Mouse (Mus musculus) adipose tissue, adult 10 weeks (tissue): ENCODE data around the gene Rps7. TPM values are rescaled to one million over a fixed set of nuclear protein-coding genes. Genes with fewer than 3 reads are reported as not detected.

ENCODE experiments used
- polyA plus RNA-seq: library from polyadenylated mRNA; stranded (reverse); fragments of 350-450 nt; fragmentation: Illumina TruSeq; extraction: RNeasy Lipid Tissue Mini Kit (QIAGEN cat#74804); gene quantifications from one replicate; pipeline ENCODE4 v1.2.3, GENCODE M21; 2014; ENCODE audit warnings: low read depth, low replicate concordance

Rps7 gene
- polyA plus RNA-seq: 951 TPM

DNA sequence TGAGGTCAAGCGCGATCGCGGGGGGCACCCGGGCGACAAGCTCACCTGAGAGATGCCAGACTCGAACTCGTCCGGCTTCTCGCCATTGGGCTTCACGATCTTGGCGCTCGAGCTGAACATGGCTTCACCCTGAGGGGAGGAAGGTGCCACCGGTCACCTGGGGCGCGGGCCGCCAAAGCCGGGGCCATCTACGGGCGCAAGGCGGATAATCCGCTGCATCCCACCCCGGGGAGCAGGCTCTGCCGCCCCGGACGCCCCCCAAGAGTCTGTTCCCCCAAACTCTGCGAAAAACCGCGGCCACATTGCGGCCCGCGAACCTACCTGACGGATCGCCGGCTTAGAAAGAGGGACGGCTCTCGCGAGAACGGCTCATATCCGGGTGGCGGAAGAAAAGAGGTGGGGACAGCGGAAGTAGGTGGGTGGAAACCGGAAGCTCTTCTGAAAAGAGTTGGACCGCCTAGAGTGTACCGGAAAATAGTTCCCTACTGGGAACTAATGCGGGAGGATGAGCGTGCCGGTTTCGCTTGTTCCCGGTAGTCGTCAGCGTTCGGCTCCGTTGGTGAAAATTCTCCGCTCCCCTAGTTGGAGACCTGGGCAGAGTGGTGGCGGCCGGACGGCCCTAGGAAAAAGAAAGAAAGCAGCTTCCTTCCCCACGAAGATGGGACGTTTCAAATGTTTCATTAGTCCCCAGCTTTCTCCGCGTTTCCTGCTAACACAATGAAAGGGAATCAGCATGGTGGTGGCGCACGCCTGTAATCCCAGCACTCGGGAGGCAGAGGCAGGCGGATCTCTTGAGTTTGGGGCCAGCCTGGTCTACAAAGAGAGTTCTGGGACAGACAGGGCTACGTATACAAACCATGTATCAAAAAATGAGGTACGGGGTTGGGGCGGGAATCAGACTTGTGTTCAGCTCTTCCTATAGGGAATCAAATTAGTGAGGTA lies at the start of gene Rps7:
Gene Rps7 (minus strand): TSS at position 419 of the 942 bp plus-strand sequence.

DNA sequence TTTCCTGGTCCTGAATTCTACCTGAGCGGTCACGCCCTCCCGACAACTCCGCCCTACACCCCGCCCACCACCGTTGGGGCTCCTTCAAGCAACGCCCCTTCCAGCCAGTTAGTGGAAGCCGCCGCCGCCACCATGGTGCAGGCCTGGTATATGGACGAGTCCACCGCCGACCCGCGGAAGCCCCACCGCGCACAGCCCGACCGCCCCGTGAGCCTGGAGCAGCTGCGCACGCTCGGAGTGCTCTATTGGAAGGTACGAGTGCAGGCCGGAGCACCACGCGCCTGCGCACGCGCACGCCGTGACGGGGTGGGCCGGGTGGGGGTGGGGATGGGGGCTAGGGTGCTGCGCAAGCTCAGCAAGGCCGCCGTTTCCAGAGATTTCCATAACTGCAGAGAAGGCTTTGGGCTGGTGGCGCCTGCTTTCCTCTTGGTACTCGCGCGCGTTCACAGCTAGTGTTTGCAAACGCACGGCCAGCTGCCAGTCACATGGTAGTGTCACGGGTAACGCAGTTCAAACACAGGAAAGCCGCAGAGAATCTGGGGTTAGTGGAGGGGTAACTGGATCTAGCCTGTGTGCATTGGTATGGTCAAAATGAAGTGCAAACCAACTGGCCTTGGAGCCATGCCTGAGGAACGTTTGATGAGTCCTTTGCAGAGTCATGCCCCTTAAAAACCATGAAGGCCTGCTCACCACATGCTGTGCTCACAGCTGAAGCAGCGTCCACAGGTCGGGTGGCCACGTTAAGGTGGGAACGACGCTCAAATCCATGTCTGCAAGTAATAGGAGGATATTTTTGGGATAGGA lies 39.6 kb upstream of the Rps7 start, which contains the start of gene Adi1:
Gene Adi1 (plus strand): TSS at position 111 of the 804 bp plus-strand sequence.

DNA sequence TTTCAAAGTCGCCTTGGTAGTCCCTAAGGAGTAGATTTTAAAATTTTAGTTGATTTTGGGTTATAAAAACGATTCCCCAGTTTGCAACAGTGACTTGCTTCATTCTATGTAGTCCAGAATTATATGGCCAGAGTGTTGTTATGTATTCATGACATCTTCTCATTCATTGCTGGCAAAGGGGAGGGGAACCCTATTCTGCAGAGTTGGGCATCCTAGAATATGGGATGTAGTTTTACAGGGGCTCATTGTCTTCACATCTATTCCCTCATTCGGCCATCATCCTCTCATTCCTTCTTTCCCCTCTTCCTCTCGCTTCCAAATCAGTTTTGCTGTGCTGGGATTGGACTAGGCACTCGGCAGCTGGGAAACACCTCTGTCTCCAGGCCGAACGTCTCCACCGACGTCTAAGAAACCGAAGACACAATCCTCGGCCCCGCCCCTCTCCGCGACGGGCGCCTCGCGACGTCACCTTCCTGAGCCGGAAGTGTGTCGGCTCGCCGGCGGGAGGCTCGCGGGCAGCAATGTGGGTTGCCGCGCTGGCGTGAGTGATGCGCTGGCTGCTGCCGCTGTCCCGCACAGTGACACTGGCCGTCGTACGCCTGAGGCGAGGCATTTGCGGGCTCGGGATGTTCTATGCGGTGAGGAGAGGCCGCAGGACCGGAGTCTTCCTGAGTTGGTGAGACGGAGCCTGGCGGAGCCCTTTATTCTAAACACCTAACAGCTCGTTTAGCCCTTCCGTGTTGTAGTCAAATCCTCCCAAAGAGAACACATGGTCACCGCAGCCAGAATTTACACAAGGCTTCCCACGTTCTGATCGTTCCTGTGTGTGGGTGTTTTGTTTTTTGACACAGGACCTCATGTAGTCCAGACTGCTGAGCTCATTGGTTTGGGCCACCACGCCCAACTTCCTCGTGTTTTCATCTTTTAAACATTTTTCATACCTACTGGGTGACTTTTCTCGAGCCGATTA lies 13.7 kb upstream of the Rps7 start, which contains the start of gene Rnaseh1:
Gene Rnaseh1 (plus strand): TSS at position 462 of the 970 bp plus-strand sequence.

DNA sequence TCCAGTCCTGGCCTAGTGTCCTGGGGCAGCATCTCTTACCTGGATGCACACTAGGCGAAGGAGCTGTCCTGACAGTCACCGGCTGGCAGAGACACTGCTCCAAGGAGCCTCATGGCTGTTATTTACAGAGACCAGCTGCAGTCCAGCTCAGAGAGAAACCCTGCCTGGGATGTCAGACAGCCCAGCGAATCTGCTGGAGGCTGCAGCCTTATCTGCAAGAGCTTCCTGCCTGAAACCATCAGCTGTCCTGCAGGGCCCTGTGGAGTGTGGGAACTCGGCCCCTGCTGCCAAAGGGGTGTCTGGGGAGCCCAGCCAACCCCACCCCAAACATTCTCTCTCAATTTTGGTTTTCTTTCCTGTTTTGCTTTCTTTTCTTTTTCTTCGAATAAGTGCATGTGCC lies 12.6 kb downstream of the Rps7 start, which contains the start of gene Colec11:
Gene Colec11 (minus strand): TSS at position 183 of the 400 bp plus-strand sequence.

DNA sequence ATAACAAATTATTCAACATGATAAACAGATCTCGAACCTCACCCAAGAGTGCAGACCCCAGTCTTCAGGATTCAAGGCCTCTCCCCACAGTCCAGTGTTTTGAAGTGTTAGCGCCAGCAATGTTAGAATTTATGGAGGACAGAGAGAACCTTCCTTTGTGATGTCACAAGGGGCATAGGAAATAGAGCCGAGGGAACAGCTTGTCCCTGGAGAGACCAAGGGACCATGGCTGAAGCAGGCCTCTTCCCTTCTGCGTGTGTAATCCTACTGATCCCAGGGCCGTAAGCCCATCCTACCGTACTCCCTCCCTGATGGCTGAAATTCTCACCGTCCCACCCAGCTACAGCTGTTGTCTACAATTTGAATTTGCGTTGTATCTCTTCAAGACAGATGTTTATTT lies 53.3 kb downstream of the Rps7 start, which contains the start of gene Allc:
Gene Allc (minus strand): TSS at position 101 of the 400 bp plus-strand sequence.

Other genes with a start within 250 kb of the Rps7 start
- gene Dcdc2c, start 83.6 kb downstream of the Rps7 start, polyA plus RNA-seq: 0.40 TPM
- gene Allc, start 53.4 kb downstream of the Rps7 start, polyA plus RNA-seq: 10.2 TPM
- 3.1 TPM for gene Colec11, start 12.6 kb downstream of the Rps7 start, polyA plus RNA-seq
- 18.3 TPM for gene Rnaseh1, start 13.6 kb upstream of the Rps7 start, polyA plus RNA-seq
- gene Adi1, start 39.3 kb upstream of the Rps7 start, polyA plus RNA-seq: 91.8 TPM
- 25.2 TPM for gene Trappc12, start 114.5 kb upstream of the Rps7 start, polyA plus RNA-seq
- gene Eipr1, start 115.8 kb upstream of the Rps7 start, polyA plus RNA-seq: 24.1 TPM